Mouse (Mus musculus): ENCODE measurements around the gene Sstr4.

Gene Sstr4

DNA sequence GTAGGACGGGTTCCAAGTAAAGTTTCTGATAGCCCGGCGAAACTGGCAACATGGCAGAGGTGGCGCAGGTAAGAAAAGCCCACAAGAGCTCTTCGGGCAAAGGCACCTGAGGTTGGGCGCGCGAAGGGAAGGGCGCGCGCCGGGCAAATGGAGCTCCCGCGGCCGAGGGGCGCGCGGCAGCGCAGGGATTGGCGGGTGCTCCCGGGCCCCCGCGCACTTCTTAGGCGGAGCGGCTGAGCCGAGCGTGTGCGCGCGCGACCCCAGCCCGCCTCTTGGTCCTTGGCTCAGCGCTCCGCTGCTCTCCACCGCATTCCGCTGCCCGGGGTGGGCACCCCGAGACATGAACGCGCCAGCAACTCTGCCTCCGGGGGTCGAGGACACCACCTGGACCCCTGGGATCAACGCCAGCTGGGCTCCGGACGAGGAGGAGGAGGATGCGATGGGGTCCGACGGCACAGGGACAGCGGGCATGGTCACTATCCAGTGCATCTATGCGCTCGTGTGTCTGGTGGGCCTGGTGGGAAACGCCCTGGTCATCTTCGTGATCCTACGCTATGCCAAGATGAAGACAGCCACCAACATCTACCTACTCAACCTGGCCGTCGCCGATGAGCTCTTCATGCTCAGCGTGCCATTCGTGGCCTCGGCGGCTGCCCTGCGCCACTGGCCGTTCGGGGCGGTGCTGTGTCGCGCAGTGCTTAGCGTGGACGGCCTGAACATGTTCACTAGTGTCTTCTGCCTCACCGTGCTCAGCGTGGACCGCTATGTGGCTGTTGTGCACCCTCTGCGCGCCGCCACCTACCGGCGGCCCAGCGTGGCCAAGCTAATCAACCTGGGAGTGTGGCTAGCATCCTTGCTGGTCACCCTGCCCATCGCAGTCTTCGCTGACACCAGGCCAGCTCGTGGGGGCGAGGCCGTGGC, at the start of gene Sstr4:
Sstr4 (plus strand) TSS at position 214 of the 921 bp plus-strand sequence.
- in situ Hi-C loops (cut with MboI; ENCODE audit: unreplicated experiment in 2 of 2): loop anchor here (25.0 kb wide), 1 partner anchor 492 kb away; the partner anchor contains the start of gene Cst3 (in 2 of the 2)

DNA sequence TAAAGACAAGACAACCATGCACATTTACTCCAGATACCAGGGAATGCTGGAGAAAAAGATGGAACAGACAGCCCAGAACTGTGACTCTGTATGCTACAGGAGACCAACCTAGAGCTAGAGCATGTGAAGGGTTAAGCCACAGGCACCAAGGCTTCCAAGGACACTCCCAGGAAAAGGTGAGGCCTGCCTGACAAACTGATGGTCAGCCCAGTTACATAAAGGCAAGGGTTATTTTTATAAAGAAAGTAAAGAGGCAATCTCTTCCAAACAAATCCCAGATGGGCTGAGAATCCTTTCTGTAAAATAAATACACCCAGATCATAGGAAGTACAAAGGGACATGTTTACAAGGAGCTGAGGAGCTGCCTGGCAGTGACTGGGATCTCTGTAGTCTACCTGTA, 49.8 kb upstream of the Sstr4 start:
- in situ Hi-C loops (cut with MboI; ENCODE audit: unreplicated experiment in 2 of 2): no loop called here

- in situ Hi-C loops (cut with MboI; ENCODE audit: unreplicated experiment in 2 of 2): no loop called here
These were observed 48.2 kb upstream of the Sstr4 start for GRCm38 (mm10) chr2:148346976-148347375.

DNA sequence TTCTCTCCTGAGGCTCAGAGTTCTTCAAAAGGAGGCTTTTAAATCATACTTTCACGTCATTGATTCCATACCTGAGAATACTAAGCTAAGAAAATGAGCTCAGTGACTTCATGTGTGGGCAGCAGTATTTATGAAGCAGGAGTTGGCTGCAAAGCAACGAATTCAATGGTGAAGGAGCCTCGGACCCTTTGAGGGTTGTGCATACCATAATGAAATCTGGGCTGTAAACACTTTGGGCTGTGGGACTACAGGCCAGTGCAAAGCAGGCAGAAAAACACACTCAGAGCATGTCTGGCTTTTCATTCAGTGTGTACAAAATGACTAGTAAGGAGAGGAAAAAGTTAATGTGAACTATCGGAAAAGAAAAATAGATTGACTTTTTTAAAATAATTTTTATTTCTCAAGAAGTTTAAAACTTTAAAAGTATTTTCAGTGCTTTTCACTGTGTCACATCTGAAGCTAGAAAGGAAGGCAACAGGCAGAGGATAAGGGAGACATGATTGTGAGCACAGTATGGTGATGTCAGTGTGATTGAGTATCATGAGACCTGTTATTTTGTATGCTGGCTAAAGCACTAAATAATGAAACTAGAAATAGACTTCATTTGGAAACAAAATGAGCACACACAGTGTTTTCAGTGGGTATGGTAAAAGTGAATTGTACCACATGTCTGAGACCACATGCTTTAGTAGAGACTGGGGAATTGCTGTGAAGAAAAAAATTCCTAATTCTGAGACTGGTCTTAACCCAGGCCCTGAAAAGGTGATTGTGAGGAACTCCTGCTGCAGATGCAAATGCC, 45.4 kb upstream of the Sstr4 start:
- in situ Hi-C loops (cut with MboI; ENCODE audit: unreplicated experiment in 2 of 2): loop anchor here in 1 of 2 experiments (25.0 kb wide), 1 partner anchor 212 kb away; no protein-coding TSS in a partner anchor

DNA sequence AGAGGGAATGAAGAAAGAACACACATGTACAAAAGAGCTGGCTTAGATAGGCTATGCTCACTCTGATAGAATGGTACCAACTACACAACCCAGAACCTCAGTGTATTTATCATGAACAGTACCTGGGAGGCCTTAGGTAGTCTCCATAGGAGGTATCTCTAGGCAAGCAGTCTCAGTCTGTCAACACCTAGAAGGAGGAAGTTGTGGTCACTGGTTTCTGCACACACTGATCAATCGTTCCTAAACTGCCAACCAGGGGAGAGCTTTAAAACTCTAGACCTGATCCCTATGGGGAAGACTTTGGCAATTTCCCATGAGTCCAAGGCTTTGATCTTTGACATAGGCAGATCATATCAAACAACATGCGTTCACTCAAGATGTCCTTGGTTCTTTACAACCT, 44.7 kb upstream of the Sstr4 start:
- in situ Hi-C loops (cut with MboI; ENCODE audit: unreplicated experiment in 2 of 2): loop anchor here in 1 of 2 experiments (25.0 kb wide), 1 partner anchor 213 kb away; no protein-coding TSS in a partner anchor

DNA sequence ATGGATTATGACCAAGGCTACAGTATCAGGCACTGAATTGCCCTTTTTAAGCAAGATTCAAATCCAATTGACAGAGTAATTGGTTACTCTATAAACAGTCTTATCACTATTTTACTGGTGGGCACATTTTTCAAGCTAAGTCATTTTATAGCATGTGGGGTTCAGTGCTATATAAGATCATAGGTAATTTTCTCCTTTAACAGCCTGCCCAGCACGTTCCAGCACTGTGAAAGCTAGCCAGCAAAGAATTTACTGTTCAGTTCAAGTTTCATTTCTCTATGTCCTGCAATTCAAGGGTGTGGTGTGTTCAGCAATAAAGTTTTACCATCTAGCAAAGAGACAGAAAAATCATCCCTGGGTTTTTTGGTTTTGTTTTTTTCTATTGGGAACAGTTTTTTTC, 42.5 kb upstream of the Sstr4 start:
- in situ Hi-C loops (cut with MboI; ENCODE audit: unreplicated experiment in 2 of 2): loop anchor here in 1 of 2 experiments (25.0 kb wide), 1 partner anchor 215 kb away; no protein-coding TSS in a partner anchor

- in situ Hi-C loops (cut with MboI; ENCODE audit: unreplicated experiment in 2 of 2): loop anchor here in 1 of 2 experiments (25.0 kb wide), 1 partner anchor 220 kb away; no protein-coding TSS in a partner anchor
These were observed 38.0 kb upstream of the Sstr4 start for GRCm38 (mm10) chr2:148357145-148357544.

DNA sequence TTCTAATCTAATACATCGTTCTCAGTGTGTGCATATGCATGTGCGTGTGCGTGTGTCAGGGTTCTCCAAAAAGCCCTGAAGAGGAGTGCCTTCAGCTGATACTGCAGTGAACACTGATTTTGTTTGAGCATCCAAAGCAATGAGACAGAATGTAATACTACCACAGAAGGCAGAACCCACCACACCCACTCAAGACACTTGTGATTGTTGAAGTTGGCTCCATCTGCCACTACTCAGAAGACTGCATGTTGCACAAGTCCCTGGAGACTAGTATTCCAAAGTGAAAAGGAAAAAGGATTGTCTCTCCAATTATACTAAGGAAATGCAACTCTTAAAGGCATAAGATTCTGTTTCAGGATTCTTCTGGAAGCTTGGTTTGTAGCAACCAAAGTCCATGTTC, 30.6 kb upstream of the Sstr4 start:
- in situ Hi-C loops (cut with MboI; ENCODE audit: unreplicated experiment in 2 of 2): loop anchor here in 1 of 2 experiments (25.0 kb wide), 1 partner anchor 227 kb away; no protein-coding TSS in a partner anchor

GRCm38 (mm10) chr2:148365227-148365626, 29.9 kb upstream of the Sstr4 start:
- in situ Hi-C loops (cut with MboI; ENCODE audit: unreplicated experiment in 2 of 2): loop anchor here in 1 of 2 experiments (25.0 kb wide), 1 partner anchor 228 kb away; no protein-coding TSS in a partner anchor

GRCm38 (mm10) chr2:148371743-148372630, 23.2 kb upstream of the Sstr4 start:
- in situ Hi-C loops (cut with MboI; ENCODE audit: unreplicated experiment in 2 of 2): loop anchor here (5.0 to 25.0 kb wide), 4 partner anchors 203 to 383 kb away; partner anchors contain the start of gene Cstl1 (in 1 of the 2)

DNA sequence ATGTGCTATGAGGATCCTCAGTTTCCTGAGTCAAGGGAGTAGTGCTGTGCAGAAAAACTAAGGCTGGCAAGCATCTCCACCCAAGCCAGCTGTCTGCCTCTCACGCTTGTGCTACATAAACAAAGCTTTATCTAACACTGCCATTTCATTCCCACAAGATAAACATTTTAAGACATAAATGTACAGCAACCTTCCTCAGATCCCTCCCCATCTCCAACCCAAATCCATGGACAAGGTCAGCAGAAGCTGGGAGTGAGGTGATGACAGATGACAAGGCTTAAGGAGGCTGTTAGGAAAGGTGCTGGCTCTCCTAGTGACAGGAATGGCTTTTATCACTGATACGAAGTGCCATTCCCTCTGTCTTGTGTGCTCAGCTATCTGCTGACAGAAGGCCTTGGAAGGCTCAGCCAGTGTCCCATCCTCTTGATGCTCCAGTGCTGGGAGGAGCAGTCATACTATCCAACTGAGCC, 21.5 kb upstream of the Sstr4 start:
- in situ Hi-C loops (cut with MboI; ENCODE audit: unreplicated experiment in 2 of 2): loop anchor here (5.0 to 25.0 kb wide), 4 partner anchors 201 to 381 kb away; partner anchors contain the start of gene Cstl1 (in 1 of the 2)

DNA sequence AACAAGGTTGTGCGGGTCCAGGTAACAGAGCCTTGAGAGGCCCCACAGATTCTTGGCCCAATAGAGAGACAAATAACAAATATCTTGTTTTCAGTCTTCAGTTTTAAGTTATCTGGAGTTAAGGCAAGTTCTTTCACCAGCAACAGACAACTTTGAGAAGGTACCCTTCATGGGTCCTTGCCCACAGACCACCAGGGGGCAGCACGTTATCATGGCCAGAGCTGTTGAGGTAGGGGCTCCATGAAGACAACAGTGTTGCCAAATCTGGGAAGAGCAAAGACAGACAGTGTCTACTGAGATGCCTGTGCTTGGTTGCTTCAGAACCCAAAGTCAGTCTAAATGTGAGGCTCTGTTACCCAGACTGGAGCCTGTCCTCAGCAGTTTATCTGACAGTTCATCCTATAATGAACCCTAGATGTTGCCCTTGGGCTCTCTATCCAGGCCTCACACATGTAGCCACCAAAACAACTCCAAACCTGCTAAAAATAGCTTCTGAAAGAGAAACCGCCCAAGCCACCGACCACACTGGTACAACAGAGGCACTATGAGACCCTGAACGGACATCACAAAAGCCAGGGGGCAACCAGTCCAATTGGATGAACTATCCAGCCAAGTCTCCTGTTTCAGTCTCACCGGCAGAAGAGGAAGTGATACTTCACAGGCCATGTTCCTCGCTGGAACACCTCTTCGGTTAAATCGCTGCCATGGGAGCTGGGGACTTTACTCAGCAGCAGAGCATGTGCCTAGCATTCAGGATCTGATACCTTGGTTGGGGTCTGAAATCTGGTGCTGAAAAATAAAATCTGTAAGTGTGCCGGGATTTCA, 19.6 kb upstream of the Sstr4 start:
- in situ Hi-C loops (cut with MboI; ENCODE audit: unreplicated experiment in 2 of 2): loop anchor here (10.0 to 25.0 kb wide), 3 partner anchors 199 to 512 kb away; partner anchors contain the start of genes Cst3 (in 2 of the 2) and Cstl1 (in 1 of the 2)

DNA sequence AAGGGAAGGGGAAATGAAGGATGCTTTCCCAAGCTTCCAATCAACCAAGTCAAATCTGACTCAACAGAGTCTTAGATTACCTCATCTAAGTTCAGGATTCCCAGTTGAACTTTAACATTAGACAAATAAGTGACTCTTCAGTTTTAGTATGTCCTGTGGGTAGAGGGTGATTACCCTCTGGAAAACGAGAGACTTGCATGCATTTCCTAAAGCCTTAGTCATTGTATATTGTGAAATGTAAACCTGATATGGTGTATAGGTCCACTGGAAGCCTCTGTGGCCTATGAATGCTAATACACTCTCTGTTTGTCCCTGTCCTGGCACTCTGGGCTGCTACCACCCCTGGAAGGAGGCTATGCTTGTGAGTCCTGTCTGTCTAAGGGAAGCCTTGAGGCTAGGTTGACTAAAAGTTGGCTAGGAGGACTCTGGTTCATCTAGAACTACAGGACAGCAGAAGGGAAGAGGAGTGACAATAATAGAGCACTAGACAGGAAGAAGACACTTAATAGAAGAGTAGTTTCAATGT, 16.3 kb upstream of the Sstr4 start:
- in situ Hi-C loops (cut with MboI; ENCODE audit: unreplicated experiment in 2 of 2): loop anchor here (10.0 to 25.0 kb wide), 3 partner anchors 196 to 508 kb away; partner anchors contain the start of genes Cst3 (in 2 of the 2) and Cstl1 (in 1 of the 2)

GRCm38 (mm10) chr2:148379899-148380413, 15.2 kb upstream of the Sstr4 start:
- in situ Hi-C loops (cut with MboI; ENCODE audit: unreplicated experiment in 2 of 2): loop anchor here (5.0 to 25.0 kb wide), 4 partner anchors 195 to 507 kb away; partner anchors contain the start of genes Cst3 (in 2 of the 2) and Cstl1 (in 1 of the 2)

GRCm38 (mm10) chr2:148381076-148381475, 14.1 kb upstream of the Sstr4 start:
- in situ Hi-C loops (cut with MboI; ENCODE audit: unreplicated experiment in 2 of 2): loop anchor here (5.0 to 25.0 kb wide), 2 partner anchors 276 to 506 kb away; partner anchors contain the start of gene Cst3 (in 2 of the 2)

DNA sequence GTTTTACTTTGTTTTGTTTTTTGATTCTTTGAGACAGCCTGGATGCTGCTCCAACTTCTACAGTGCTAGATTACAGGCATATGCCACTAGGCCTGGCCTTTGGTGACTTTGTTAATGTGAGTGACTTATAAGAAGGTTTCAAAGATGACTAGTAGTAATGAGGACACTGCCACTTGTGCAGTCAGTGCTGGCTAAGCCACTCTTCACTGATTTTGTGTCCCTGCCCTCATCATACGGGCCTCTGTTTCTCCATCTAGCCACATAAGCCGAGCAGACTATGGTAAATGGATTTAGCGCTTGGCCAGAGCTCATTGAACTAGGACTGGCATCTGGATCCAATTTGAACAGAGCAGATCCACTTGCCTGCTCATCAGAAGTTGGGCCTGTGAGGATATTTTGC, 8.7 kb upstream of the Sstr4 start:
- in situ Hi-C loops (cut with MboI; ENCODE audit: unreplicated experiment in 2 of 2): loop anchor here (25.0 kb wide), 1 partner anchor 501 kb away; the partner anchor contains the start of gene Cst3 (in 2 of the 2)

- in situ Hi-C loops (cut with MboI; ENCODE audit: unreplicated experiment in 2 of 2): loop anchor here (25.0 kb wide), 1 partner anchor 500 kb away; the partner anchor contains the start of gene Cst3 (in 2 of the 2)
These were observed 8.2 kb upstream of the Sstr4 start for GRCm38 (mm10) chr2:148386927-148387326.
